Mouse (Mus musculus) adrenal gland, postnatal 10 days (tissue): ENCODE results near the gene Inca1. TPM values are rescaled to one million over a fixed set of nuclear protein-coding genes. Genes with fewer than 3 reads are reported as not detected.
A peak's percentile ranks its signal among the peaks of the same experiment; 100 is the strongest.

Experiments used
- DNase-seq: peaks from one replicate; pipeline ENCODE4 v3.0.0; 2021; ENCODE audit warnings: mixed read lengths
- total RNA-seq, 2 experiments: library from RNA; stranded (reverse); gene quantifications; 2 replicates each; pipeline ENCODE4 v1.2.3; 2021

The Inca1 gene
- total RNA-seq, 2 experiments from 2014 or later = 13.8 to 18.9 TPM

DNA sequence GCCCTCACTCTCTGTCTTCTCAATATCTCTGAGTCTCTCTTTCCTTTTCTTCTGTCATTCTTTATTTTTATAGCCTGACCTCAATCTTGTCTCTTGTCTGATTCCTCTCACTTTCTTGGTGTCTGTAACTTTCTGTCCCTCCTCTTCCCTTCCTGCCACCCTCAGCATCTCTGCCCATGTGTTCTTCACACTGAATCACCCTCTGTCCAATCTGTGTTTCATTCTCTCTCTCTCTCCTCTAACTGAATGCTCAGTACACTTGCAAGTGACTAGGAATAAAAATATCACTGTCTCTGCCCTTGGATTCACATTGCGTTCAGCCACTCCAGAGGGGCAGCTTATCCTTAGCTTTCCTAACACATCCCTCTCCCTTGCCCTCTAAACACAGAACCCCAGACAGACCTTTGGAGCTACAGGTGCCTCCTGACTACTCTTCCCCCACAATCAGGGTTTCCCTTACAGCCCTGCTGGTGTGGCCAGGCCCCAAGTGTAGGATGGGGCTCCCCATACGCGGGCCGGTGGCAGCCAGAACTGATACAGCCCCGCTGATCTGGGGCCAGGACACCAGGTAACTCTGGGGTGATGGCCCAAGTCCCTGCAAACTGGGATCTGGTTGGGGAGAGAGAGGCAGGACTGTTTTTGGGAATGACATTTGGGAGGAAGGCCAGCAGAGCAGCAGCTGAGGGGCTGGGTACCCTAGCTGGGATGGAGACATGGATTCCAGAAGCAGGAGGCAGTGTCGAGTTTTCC, 2.2 kb upstream of the Inca1 start:
- DNase-seq = no peak

DNA sequence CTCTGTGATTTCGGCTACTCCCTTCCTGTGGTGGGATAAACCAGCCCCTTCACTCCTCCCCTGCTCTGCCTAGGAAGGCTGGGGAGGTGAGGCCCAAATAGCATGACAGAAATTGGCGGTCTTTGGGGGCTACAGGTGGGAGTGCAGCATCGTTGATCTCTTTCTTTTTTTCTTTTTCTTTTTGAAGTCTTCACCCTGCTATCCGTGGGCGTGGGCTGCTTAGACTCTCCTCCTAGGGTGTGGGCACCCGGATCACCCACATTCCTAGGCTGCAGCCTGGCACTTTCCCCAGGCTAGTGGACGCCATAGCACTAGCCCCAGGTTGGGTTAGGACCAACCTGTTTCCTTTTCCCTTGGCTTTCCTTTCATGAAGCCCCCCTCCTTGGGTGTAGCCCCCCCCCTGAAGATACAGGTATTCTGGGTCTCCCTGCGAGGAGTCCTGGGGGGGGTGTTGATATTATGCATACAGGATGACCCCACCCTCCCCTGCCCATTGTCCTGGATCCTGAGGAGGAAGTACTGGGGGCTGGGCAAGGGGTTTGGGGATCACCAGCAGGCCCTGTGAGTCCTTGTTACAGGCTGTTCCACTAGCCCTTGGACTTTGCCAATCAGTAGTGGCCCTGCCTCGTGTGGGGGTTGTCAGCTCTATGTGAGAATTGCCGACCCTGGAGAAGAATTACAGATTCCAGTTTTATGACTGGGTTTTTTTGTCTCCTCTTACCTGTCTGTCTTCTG, 1.4 kb upstream of the Inca1 start:
- DNase-seq = no peak

DNA sequence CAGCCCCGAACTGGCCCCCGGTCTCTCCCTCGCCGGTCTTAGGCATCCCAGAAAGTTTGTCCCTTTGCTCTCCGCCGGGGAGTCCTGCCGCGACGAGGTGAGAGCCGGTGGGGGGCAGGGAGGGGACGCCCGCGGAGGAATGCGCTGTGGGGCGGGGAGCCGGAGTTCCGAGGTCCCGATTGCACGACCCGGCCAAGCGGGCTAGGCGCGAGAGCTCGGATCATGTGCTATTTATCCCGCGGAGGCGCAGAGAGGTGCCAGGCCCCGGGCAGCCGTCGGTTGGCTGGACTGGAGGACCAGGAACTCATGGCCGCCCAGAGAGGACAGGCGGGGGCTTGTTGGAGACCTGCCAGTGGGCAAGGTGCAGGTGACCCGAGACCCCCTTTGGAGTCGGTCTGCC, 658 bp upstream of the Inca1 start:
- peak; percentile 83 for DNase-seq

DNA sequence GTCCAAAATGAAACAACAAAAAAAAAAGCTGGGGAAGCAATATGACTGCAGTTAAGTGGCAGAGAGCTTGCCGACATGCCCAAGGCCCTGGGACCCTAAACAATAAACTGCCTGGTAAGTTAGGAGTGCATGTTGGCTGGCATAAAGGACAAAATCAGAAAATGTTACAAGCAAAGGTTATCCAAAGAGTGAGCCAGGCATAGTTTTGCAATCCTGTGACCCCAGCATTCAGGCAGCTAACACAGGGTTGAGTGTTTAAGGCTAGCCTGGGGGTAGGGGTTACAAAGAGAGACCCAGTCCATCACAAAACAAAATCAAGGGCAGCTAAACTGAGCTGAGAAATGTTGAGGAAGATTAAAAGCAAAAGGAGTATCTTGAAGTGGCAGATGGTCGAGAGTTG, 904 bp downstream of the Inca1 start:
- DNase-seq = peak; percentile 34

DNA sequence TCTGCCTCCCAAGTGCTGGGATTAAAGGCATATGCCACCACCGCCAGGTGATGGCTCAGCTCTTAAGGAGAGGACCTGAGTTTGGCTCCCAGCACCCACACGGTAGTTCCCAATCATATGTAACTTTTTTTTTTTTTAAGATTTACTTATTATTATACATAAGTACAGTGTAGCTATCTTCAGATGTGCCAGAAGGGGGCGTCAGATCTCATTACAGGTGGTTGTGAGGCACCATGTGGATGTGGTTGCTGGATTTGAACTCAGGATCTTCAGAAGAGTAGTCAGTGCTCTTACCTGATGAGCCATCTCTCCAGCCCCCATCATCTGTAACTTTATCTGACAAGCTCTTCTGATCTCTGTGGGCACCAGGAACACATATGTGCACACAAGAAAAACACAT, 2.6 kb downstream of the Inca1 start:
- no peak for DNase-seq

DNA sequence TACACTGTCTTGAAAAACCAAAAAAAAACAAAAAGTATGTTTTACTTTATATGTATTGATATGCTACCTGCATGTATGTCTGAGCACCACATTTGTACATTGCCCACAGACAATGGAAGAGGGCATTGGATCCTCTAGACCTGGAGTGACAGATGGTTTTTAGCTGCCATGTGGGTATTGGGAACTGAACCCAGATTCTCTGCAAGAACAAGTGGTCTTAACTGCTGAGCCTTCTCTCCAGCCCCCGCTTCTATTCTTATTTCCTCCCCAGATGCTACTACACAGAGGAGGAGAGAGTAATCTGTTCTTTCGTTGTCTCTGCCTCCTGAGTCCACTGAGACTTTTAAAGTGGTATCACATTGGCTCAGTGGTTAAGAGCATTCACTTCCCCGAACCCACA, 6.5 kb downstream of the Inca1 start:
- no peak for DNase-seq

DNA sequence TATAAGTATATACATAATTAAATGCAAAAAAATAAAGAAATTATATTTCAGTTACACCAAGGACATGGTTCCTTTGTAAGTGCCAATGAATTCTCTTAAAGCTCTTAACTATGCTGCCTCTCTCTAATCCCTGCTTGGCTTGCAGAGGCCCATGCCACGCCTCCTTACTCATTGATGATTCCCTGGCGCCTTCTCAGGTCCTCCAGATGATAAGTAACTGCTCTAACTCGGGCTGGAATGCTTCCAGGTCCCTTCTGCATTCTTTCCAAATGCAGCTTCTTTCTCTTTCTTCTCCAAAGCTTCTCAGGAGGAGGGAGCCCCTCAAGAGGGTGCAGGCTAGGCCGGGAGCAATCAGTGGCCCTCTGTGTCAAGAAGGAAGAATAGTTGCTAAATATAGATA, 10.4 kb downstream of the Inca1 start:
- DNase-seq = no peak

DNA sequence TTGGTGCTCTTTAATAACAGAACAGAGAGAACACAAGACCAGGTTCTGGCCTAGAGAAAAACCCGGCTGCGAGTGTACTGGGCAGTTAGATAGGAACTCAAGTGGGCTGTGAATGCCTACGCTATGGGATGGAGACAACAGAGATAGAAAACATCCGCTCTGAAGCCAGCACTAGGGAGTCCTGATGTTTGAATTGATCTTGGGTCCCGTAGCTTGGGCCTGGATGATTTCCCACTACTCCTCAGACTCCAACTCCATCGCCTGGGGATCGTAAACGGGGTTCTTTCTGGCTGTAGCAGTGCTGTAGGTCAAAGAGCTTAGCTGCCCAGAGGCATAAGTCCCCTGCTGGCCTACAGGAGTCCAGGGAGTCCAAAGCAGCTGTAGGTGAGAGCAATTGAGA, 11.6 kb downstream of the Inca1 start:
- DNase-seq = peak; percentile 44

DNA sequence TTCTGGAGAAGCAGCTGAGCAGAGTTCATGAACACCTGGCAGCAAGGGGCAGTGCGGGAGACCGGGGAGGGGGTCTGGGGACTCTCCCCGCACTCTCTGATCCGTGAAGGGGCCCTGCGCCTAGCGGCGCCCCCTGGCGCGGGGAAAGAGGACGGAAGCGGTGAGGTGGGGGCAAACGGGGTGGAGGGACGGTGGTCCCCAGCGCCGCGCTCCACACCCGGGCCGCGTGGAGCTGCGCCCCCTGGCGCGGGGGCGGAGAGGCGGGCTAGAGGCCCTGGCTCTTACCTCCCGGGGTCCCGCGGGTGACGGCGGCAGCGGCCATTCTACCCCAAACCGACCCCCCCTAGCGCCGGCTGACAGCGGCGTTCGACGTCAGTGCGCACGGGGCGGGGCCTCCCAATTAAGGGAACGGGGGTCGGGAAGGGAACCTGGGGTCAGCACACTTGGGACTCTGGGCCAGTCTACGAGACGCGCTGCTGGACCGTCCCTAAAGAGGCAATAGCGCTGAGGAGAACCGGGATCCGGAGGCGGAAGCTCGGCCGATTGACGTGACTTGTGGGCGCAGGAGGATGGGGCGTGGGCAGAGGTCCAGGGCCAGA, 12.3 kb downstream of the Inca1 start, which contains the start of gene Camta2:
Gene Camta2 (minus strand): TSS at position 505 of the 599 bp plus-strand sequence.
- peak; percentile 93 for DNase-seq

DNA sequence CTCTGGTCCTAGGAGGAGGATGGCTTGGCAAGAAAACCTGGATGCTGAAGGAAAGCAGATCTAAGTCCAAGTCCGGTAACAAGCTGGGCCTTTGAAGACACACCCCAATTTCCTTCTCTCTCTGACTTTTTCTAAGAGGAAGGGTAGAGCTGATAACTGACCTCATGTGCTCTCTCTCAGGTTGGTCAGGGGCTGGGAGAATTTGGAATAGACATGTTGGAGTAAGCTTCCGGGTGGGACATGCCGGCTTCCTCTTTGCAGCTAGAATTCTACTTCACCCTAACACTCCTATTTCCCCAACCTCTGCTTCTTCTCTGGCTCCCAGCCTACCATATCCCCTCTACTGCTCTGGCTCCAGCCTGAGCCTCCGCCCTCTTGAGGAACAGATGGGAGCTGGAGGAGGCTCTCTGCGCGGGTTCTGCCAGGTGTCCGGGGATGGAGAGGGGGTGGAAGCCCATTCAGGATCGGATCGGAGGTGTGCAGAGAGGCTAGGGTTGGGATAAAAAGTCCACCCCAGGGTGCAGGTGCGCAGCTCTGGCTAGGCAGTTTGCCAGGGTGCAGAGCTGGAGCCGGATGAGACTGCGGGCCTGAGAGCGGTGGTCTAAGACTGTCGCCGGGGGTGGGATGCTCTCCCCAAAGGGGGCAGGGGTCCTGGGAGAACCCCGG, 12.9 kb downstream of the Inca1 start:
- DNase-seq = peak; percentile 52

DNA sequence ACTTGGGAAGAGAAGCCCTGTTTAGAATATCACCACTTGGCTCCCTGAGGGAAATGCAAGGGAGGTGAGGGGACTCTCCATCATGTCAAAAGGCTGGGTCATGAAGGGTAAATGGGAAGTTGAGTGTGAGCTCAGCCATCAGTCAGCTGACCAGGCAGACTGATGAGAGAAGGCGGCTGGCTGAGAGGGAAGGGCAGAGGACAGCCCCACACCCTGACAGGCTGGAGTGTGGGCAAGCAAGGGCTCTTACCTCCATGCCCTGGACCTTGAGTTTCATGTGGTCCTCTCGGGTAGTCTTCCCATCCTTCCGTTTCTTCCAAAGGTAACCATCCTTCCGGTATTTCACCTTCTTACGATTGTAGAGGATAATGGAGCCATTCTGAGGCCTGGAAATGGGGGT, 16.3 kb downstream of the Inca1 start:
- DNase-seq = no peak

DNA sequence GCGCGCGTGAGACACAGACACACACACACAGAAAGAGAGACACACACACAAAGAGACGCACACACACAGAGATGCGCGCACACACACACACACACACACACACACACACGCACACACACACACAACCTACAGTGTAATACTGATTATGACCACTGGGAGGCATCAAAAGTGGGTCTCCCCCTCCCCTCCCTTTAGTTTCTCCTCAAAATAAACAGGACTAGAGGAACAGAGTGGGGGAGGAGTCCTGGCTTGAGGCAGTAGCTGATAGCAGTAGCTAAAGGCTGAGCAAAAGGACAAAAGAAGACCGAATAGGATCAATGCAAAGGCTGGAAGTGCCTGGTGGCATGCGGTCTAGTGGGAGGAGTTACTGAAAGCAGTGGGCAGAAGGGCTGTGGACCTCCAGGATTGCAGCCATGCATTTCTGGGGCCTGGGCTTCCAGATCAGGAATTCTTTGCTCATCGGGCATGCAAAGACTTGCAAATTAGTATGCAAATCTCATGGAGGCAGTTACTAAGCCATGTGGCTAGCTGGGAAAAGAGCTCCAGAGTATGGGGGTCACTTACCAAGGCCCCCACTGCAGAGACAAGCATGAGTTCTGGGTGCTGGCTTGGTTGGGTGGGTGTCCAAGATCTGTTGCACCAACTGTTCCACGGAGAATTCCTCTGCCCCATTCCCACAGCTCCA, 17.9 kb downstream of the Inca1 start:
- DNase-seq = peak; percentile 36

DNA sequence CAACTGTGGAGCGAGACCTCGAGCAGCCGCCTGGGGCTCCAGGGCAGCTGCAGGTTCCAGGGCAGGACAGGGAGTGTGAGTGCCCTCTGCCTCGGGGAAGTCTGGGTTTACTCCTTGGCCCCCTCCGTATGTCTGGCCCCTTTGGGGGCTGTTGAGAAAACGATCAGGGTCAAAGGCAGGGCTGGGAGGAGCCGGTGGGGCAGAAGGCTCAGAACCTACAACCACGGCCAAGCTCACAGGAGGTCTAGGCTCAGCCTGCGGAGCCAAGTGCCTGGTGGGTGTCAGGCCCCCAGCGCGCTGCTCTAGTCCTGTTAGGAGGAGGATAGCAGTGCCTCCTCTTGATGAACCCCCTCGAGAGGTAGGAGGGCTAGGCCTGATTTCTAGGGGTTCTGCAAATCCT, 18.8 kb downstream of the Inca1 start:
- DNase-seq = no peak

DNA sequence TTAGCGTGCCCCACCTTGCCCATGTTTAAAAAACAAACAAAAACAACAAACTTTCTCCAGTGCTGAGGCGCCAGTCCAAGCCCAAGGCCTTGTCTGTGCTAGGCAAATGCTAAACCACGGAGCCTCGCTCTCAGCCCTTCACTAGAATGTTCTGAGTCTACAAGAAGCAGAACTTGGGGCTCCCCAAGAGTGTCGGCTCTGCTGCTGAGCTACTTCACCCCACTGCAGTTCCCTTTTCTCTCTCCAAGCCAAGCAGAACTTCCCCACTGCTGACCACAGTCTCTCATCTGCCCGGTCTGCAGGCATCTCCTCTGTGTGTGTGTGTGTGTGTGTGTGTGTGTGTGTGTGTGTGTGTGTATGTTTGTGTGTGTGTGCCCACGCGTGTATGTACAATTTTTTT, 20.1 kb downstream of the Inca1 start:
- no peak for DNase-seq

DNA sequence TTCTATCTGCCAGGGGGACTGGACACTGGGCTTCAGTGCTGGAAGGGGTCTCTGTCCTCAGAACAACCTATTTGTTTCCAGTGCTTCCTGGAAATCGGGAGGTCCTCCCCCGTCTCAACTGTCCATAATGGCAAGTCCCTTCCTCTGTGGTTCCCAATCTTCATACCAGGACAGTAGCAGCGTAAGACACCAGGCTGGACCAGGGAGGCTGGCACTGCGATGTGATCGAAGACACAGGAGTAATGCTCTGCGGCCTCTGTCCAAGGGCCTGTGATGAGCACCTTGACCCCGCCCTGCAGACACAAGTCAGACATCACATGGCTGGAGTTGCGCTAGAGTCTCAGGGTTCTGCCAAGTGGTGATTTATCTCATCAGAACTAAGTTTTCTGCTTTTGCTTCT, 20.6 kb downstream of the Inca1 start:
- DNase-seq = no peak

DNA sequence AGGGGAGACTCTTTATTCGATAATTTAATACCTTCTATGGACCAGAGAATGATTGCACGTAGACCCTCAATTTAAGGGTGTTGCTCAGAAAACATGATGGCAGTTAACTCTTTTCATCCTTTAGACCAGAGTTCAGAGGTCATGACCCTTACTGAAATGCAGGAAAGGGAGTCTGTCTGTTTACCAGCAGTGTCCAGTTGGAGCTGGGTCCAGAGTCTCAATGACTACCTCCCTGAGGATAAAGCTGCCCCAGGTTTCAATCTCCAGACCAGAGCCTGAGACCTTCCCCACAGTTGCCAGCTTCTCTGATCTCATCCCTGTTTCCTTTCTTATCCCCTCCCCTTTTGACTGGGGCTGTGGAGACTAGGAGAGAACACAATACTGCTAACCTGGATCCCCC, 21.4 kb downstream of the Inca1 start:
- no peak for DNase-seq

DNA sequence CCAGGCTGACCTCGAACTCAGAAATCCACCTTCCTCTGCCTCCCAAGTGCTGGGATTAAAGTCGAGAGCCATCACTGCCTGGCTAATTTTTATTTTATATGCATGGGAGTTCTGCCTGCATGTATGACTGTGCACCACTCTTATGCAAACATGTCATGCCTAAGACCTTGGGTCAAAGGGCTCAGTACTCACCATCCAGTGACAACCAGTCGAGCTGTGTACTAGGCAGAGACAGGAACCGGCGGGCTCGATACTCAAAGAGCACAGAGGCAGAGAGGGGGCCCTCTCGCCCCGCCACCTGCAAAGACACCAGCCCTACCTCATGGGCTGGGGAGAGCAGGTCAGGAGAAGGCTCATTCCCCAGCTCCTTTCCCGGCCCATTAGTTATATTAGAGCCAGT, 21.9 kb downstream of the Inca1 start:
- no peak for DNase-seq

DNA sequence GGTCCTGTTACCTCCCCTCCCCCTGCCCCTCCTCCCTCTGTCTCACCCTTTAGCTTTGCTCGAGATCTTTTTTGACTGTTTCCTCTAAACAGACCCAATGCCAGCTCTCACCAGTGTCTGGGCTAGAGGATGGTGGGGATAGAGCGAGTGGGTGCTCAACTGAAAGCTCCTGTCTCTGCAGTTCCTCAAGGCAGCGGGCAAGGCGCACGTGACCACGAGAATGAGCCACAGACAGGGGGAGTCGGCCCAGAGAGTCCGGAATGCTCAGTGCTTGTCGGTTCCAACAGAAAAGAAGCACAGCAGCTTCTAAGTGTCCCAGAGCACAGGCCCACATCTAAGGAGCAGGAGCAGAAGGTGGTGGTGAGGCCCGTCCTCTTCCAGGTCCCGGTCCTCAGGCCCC, 25.5 kb downstream of the Inca1 start:
- no peak for DNase-seq

DNA sequence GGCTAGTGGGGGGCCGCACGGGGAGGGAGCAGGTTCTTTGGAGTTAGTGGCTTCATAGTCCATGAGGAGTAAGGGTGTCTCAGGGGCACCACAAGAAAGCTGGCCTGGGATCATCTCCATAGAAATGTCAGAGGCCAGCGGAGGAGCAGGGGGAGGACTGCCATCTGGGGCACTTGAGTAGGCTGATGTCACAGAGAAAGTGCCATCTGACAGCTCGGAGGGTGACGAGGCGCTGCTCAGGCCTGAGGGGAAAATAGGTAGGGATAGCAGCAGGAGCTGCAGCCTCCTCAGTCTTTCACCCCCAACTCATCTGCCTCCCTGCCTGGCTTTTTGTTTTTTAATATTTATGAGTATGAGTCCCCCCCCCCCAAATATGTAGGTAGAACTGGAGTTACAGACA, 25.9 kb downstream of the Inca1 start:
- no peak for DNase-seq

DNA sequence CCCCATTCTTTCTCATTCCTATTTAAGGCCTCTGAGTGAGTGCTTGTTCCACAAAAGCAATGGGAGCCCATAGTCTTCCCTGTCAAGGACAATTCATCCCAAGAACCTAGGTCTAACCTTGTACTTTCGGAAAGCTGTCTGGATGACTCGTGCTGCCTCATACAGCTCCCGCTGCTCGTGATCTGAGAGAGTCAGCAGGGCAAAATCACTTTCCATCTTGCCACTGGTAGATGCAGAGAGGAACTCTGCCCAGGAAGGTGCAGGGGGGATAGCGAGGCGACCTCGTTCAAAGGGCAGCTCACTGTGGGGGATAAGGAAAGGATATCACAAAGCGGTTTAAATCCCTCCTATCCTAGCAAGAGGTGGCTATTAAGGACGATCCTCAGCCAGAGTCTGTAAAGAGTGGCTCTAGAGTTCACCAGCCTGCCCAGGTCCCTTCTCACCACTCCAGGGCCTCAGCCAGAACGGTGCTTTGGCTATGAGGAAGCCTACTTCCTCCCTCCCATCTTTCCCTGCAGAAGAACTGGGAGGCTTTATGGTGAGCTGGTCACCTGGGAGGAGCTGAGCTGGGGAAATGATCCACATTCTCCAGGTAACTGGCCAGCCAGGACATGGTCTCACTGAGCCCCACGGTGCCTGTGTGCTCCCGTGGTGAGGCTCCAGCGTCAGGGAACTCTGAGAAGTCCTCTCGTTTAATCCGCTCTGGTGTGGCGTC, 28.5 kb downstream of the Inca1 start:
- peak; percentile 48 for DNase-seq

DNA sequence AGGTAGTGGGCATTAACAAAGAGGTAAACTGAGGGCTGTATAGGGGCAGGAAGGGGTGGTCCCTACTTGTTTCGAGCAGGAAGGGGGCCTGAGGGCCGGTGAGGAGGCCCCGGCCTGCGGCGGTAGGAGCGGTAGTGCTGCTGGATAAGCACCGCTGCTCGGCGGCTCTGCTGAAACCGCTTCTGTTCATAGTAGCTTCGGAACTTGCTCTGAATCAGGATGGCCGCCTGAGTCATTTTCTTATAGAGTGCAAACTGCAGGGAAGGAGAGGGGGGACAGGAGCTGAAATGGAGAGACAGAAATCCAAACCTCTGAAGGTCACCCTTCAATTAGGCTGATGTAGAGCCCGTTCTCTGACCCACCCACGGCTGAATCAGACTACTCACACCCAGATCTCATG, 29.5 kb downstream of the Inca1 start:
- DNase-seq = peak; percentile 57
